Mouse (Mus musculus) kidney, embryonic 14.5 days (tissue): ENCODE results near the gene Pla2r1. TPM values are rescaled to one million over a fixed set of nuclear protein-coding genes. Genes with fewer than 3 reads are reported as not detected.

Experiments
- ATAC-seq: fragments of 200-750 bp; cut with Nextera tagmentation; 2 replicates; pipeline ENCODE4 v1.8.0; 2017; ENCODE audit warnings: moderate number of reproducible peaks, mild to moderate bottlenecking, moderate TSS enrichment, moderate library complexity; ENCODE audit not compliant: low FRiP score, low TSS enrichment
- H3K27ac ChIP-seq: fragments of 300-500 bp; sonication (generic); 2 replicates; pipeline ENCODE4 v1.5.1; 2014; ENCODE audit warnings: low read depth, mild to moderate bottlenecking, low read length, moderate library complexity, mixed read lengths
- H3K27me3 ChIP-seq: fragments of 300-500 bp; sonication (generic); 2 replicates; pipeline ENCODE4 v1.6.1; 2014; ENCODE audit warnings: mild to moderate bottlenecking, low read length; ENCODE audit not compliant: control insufficient read depth, insufficient read depth
- H3K36me3 ChIP-seq: fragments of 300-500 bp; sonication (generic); 2 replicates; pipeline ENCODE4 v1.6.1; 2014; ENCODE audit warnings: low read length, mixed read lengths; ENCODE audit not compliant: control insufficient read depth, insufficient read depth
- H3K4me1 ChIP-seq: fragments of 300-500 bp; sonication (generic); 2 replicates; pipeline ENCODE4 v1.6.1; 2014; ENCODE audit warnings: low read length, mixed read lengths; ENCODE audit not compliant: control insufficient read depth, insufficient read depth
- H3K4me2 ChIP-seq: fragments of 300-500 bp; sonication (generic); replicated peaks from 2 replicates; pipeline ENCODE4 v1.6.1; 2014; ENCODE audit warnings: low read depth, mild to moderate bottlenecking, low read length
- H3K4me3 ChIP-seq: fragments of 300-500 bp; sonication (generic); 2 replicates; pipeline ENCODE4 v1.5.1; 2014; ENCODE audit warnings: mild to moderate bottlenecking, low read length
- H3K9ac ChIP-seq: fragments of 300-500 bp; sonication (generic); 2 replicates; pipeline ENCODE4 v1.6.1; 2014; ENCODE audit warnings: low read depth, mild to moderate bottlenecking, low read length, moderate library complexity
- H3K9me3 ChIP-seq: fragments of 300-500 bp; sonication (generic); 2 replicates; pipeline ENCODE4 v1.6.1; 2016; ENCODE audit warnings: low read length; ENCODE audit not compliant: control insufficient read depth
- WGBS: fragments of 180-500 bp; shearing (Covaris S2); extraction: QIAGEN DNeasy Blood & Tissue Kit; methylation state at CpG from one replicate; pipeline ENCODE4 v1.1.7; 2014; 5-methylcytosine and 5-hydroxymethylcytosine counted together
- polyA plus RNA-seq: library from polyadenylated mRNA; unstranded; fragments of >200 nt; fragmentation: Nextera tagmentation; extraction: Ambion mirVana; gene quantifications from 2 replicates; pipeline ENCODE4 v1.2.1, GENCODE M21; 2014

The Pla2r1 gene
- polyA plus RNA-seq, 1 experiment from 2014 or later, result 3.3 TPM

DNA sequence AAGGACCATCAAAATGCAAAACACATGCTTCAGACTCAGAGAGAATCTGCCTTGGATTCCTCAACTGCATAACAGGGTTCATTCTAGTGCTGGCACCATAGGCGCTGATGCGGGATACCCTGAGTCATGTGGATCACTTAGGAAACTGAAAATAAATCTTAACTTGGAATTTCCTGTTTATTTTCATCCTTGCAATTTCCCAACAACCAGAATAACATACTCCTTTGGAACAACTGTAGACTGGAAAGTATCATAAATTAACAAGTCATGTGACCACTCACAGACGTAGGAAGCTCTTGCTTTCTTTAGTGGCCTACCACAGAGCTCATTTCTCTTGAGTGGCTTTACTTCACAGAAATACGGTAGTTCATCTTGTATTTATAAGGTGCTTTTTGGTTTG lies 7.0 kb downstream of the Pla2r1 start:
- Histone ChIP-seq H3K27me3 (no peaks in the 10 kb centered on the region), H3K9me3 (no peaks in the 10 kb centered on the region), H3K4me3 (no peak overlapping the region), H3K4me1 (peaks cover 4% of the 10 kb centered on the region; the same call in 1 of the 2 replicates), H3K4me2 (no peak overlapping the region), H3K36me3 (no peaks in the 10 kb centered on the region), H3K9ac (no peak overlapping the region), H3K27ac (no peak overlapping the region)
- ATAC-seq, result no peak
- WGBS, result 52% methylated on average over 4 of the region's 4 CpGs

DNA sequence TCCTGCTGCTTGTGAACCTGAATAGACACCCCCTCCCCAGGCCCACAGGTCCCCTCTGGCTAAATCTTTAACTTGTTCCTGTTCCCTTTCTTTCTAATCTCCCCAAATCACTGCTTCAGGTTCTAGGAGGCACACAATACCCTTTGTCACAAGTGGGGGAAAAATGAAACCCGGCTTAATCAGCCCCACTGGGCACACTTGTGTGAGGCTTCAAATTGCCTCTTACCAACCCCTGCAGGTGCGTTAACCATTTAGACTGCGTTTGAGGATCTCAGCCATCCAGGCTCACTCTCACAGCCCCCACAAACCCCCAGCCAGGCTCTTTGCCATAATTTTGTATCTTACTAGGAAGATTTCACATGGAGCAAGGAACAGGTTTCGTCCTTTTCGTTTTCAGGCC lies 9.1 kb downstream of the Pla2r1 start:
- H3K9me3 ChIP-seq, result no peaks in the 10 kb centered on the region
- ATAC-seq, result no peak
- H3K27ac ChIP-seq, result no peak overlapping the region
- no peaks in the 10 kb centered on the region for H3K36me3 ChIP-seq
- WGBS, result 56% methylated on average over 5 of the region's 5 CpGs
- no peak overlapping the region for H3K4me3 ChIP-seq
- H3K9ac ChIP-seq, result no peak overlapping the region
- peaks cover 4% of the 10 kb centered on the region; the same call in 1 of the 2 replicates for H3K4me1 ChIP-seq
- no peaks in the 10 kb centered on the region for H3K27me3 ChIP-seq
- H3K4me2 ChIP-seq, result no peak overlapping the region

DNA sequence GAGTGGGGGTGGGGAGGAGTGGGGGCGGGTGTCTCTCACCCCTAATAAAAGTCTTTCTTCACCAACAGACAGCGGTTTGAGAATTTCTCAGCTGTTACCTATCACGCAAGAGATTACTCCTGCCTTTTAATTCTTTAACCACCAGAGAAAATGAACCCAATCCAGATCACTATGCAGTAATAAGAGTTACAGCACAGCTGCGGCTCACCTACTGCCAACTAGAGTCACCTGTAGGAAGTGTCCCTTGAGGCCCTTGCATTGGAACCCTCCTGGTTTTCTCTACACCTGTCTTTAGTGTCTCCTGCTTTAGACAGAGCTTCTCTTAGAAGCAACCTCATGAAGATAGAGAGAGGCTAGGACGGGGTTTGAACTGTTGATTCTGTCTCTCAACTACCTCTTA lies 11.4 kb downstream of the Pla2r1 start:
- H3K9me3 ChIP-seq, result no peaks in the 10 kb centered on the region
- H3K4me3 ChIP-seq, result no peak overlapping the region
- 32% methylated on average over 5 of the region's 5 CpGs for WGBS
- H3K4me1 ChIP-seq, result peaks cover 4% of the 10 kb centered on the region; the same call in 1 of the 2 replicates
- H3K4me2 ChIP-seq, result no peak overlapping the region
- no peak overlapping the region for H3K27ac ChIP-seq
- no peak for ATAC-seq
- H3K27me3 ChIP-seq, result no peaks in the 10 kb centered on the region
- no peaks in the 10 kb centered on the region for H3K36me3 ChIP-seq
- no peak overlapping the region for H3K9ac ChIP-seq

DNA sequence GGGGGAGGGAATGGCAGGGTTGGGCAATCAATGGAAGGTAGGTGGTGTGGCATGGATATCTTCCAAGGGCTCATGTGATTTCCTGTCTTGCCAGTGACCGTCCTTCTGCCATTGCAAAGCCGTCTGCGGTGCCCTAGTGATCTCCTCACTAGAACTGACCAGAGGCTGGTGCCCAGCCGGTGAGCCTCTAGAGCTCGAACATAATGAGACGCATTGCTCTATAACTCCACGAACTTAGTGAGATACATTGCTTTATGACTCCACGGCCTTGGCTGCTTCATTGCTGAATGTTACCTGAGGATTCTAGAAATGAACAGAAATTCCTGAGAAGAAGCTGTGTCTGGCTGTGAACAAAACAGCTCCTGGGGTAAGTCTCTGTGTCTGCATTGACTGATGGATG lies 12.8 kb downstream of the Pla2r1 start:
- no peaks in the 10 kb centered on the region for H3K9me3 ChIP-seq
- H3K4me2 ChIP-seq, result no peak overlapping the region
- no peaks in the 10 kb centered on the region for H3K27me3 ChIP-seq
- no peaks in the 10 kb centered on the region for H3K36me3 ChIP-seq
- ATAC-seq, result no peak
- no peak overlapping the region for H3K27ac ChIP-seq
- peaks cover 4% of the 10 kb centered on the region; the same call in 1 of the 2 replicates for H3K4me1 ChIP-seq
- H3K9ac ChIP-seq, result no peak overlapping the region
- no peak overlapping the region for H3K4me3 ChIP-seq
- 93% methylated on average over 8 of the region's 8 CpGs for WGBS

DNA sequence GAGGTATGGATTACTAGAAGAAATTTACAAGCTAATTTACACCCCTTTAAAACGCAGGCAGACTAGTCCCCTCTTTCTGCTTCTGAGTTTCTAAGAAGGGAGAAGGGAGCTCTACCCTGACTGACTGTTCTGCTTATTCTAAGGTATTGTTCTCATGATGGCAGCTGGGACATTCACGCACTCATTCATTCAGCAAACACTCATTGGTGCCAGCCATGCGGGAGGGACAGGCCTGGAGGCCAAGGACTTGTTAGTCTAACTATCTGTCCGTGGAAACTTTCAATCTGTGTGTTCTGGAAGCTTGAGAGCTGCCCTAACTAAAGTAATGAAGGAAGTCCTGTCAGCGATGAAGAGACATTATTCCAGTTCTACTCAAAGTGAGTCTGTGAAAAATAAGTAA lies 14.4 kb downstream of the Pla2r1 start:
- Histone ChIP-seq H3K9me3 (no peaks in the 10 kb centered on the region), H3K27ac (no peak overlapping the region), H3K4me2 (no peak overlapping the region), H3K36me3 (no peaks in the 10 kb centered on the region), H3K27me3 (no peaks in the 10 kb centered on the region), H3K4me1 (no peaks in the 10 kb centered on the region; the same call in 1 of the 2 replicates), H3K9ac (no peak overlapping the region), H3K4me3 (no peak overlapping the region)
- WGBS, result 58% methylated on average over 5 of the region's 5 CpGs
- no peak for ATAC-seq

DNA sequence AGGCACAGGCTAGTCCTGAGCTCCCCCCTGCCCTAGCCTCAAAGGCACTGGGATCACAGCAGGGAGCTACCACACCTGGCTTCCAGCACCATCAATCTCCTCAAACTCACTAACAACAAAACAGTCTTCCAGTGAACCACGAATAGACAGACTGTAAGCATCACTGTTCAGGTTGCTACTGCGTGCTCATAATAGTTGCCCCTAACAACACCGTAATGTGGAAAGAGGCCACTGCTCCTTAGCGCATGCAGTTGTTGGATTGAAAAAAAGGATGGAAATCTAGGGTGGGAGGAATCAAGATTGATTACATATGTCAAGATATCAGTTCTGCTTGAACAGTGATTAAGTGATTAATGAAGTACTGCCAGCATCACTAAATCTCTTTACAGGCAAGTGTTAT lies 14.8 kb downstream of the Pla2r1 start:
- Histone ChIP-seq H3K4me1 (no peaks in the 10 kb centered on the region; the same call in 1 of the 2 replicates), H3K9ac (no peak overlapping the region), H3K27me3 (no peaks in the 10 kb centered on the region), H3K36me3 (no peaks in the 10 kb centered on the region), H3K9me3 (no peaks in the 10 kb centered on the region), H3K4me2 (no peak overlapping the region), H3K4me3 (no peak overlapping the region), H3K27ac (no peak overlapping the region)
- no peak for ATAC-seq
- WGBS, result 39% methylated on average over 4 of the region's 4 CpGs

DNA sequence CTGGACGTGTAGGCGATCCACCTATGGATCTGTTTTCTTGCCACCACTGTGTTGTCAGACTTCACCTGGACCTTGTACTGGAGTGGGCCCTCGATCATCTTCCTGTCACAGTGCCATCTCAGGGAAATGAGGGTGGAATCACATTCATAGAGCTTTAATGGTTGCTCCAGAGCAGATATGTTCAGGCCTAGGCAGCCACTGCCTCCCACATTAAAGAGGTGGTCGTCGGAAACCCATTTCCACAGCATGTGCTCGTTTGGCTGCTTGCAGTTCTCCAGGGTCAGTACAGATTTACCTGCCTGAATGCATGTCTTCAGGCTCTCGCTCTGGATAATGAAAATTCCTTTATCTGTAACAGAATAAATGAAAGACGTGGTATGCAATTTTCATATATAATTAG lies 18.4 kb downstream of the Pla2r1 start:
- Histone ChIP-seq H3K4me1 (no peaks in the 10 kb centered on the region), H3K4me3 (no peak overlapping the region), H3K9ac (no peak overlapping the region), H3K9me3 (no peaks in the 10 kb centered on the region), H3K4me2 (no peak overlapping the region), H3K36me3 (no peaks in the 10 kb centered on the region), H3K27ac (no peak overlapping the region), H3K27me3 (no peaks in the 10 kb centered on the region)
- 85% methylated on average over 8 of the region's 8 CpGs for WGBS
- no peak for ATAC-seq

DNA sequence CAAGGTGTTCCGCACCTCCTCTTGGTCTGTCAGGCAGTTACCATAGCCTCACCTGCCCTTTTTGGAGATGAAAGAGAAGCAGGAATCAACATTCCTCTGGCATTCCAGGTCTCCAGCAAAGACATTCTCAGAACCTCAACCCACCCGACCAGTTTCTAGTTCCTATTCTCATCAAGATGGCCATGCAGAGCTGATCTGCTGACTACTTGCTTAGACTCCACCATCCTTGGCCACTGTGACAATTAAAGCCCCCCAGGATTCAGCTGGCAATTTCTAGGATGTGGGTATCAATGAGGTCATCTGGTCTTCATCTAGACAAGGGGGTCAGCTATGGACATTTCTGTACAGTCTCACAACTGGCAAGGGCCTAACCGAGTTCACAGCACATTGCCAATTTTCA lies 20.1 kb downstream of the Pla2r1 start:
- Histone ChIP-seq H3K4me1 (no peaks in the 10 kb centered on the region), H3K4me3 (no peak overlapping the region), H3K27me3 (no peaks in the 10 kb centered on the region), H3K27ac (no peak overlapping the region), H3K9ac (no peak overlapping the region), H3K9me3 (no peaks in the 10 kb centered on the region), H3K4me2 (no peak overlapping the region), H3K36me3 (no peaks in the 10 kb centered on the region)
- ATAC-seq, result no peak
- WGBS, result 81% methylated on average over 3 of the region's 3 CpGs

DNA sequence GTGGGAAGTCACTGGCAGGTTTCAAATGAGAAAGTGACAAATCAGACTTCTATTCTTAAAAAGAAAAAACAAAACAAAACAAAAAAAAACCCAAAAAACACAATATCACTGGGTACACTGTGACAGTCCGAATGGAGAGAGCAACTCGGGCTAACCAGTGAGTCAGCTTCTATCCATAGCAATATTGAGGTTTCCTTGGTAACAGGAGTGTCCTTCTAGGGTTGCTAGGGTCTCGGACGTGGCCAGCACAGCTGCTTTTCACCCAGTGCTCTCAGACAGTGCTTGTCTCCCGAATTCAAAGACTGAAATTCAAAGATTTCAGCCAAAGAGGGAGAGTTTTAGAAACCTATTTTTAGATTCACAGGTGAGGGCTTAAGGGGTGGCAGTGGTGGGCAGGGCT lies 20.6 kb downstream of the Pla2r1 start:
- Histone ChIP-seq H3K36me3 (no peaks in the 10 kb centered on the region), H3K4me1 (no peaks in the 10 kb centered on the region), H3K9ac (no peak overlapping the region), H3K4me2 (no peak overlapping the region), H3K9me3 (no peaks in the 10 kb centered on the region), H3K4me3 (no peak overlapping the region), H3K27ac (no peak overlapping the region), H3K27me3 (no peaks in the 10 kb centered on the region)
- 73% methylated on average over 5 of the region's 5 CpGs for WGBS
- ATAC-seq, result no peak
